Mouse (Mus musculus) embryonic fibroblast, embryonic 13.5 days (primary cell): ENCODE results near the gene Chd9. TPM values are rescaled to one million over a fixed set of nuclear protein-coding genes. Genes with fewer than 3 reads are reported as not detected.

Experiments used
- H3K27ac ChIP-seq: 2 replicates; pipeline ENCODE4 v1.5.1; 2012; ENCODE audit warnings: low read length, control low read depth, inconsistent platforms; ENCODE audit not compliant: insufficient read depth
- H3K4me1 ChIP-seq: 2 replicates; pipeline ENCODE4 v1.6.1; 2011; ENCODE audit warnings: low read length; ENCODE audit not compliant: control insufficient read depth, insufficient read depth
- H3K4me3 ChIP-seq: 2 replicates; pipeline ENCODE4 v1.5.1; 2011; ENCODE audit warnings: mild to moderate bottlenecking, control low read depth, low read length; ENCODE audit not compliant: insufficient read depth
- CTCF ChIP-seq: IDR thresholded peaks from 2 replicates; pipeline ENCODE4 v1.5.1; 2011; ENCODE audit warnings: mild to moderate bottlenecking, control low read depth, low read length, moderate library complexity, borderline replicate concordance; ENCODE audit not compliant: insufficient read depth
- POLR2A ChIP-seq: IDR thresholded peaks from 2 replicates; pipeline ENCODE4 v1.6.1; 2011; ENCODE audit warnings: low read depth, mild to moderate bottlenecking, control low read depth, low read length, moderate library complexity
- polyA plus RNA-seq: library from polyadenylated mRNA; stranded (reverse); fragments of >200 nt; gene quantifications from 2 replicates; pipeline ENCODE4 v1.2.4, GENCODE M21; 2011; ENCODE audit warnings: low read depth; ENCODE audit not compliant: missing spikeins, insufficient read length

The Chd9 gene
- polyA plus RNA-seq, 1 experiment = 83.6 TPM

GRCm38 (mm10) chr8:91070275-91070859 lies 242.2 kb downstream of the Chd9 start:
- Histone ChIP-seq H3K4me1 (0 out of 2 replicates have a peak, but pooled peaks cover 2% of the 10 kb centered on the region), H3K4me3 (peak overlapping the region; percentile 76), H3K27ac (no peak overlapping the region)
- TF ChIP-seq POLR2A (peak; percentile 25; the same call in 1 of the 2 replicates), CTCF (no peak)

GRCm38 (mm10) chr8:91077077-91077867 lies 249.1 kb downstream of the Chd9 start:
- Histone ChIP-seq H3K4me1 (no peaks in the 10 kb centered on the region), H3K27ac (no peak overlapping the region), H3K4me3 (no peak overlapping the region)
- TF ChIP-seq CTCF (no peak), POLR2A (no peak)

- no peak overlapping the region for H3K27ac ChIP-seq
- TF ChIP-seq POLR2A = no peak
- no peak for TF ChIP-seq CTCF
- no peaks in the 10 kb centered on the region for H3K4me1 ChIP-seq
- no peak overlapping the region for H3K4me3 ChIP-seq
Observed at GRCm38 (mm10) chr8:91079678-91080077, 251.5 kb downstream of the Chd9 start.

- no peak overlapping the region for H3K27ac ChIP-seq
- H3K4me1 ChIP-seq = no peaks in the 10 kb centered on the region
- TF ChIP-seq CTCF (no peak), POLR2A (no peak)
- H3K4me3 ChIP-seq = no peak overlapping the region
Observed at GRCm38 (mm10) chr8:91081911-91082310, 253.8 kb downstream of the Chd9 start.

GRCm38 (mm10) chr8:91082428-91082827 lies 254.3 kb downstream of the Chd9 start:
- Histone ChIP-seq H3K27ac (no peak overlapping the region), H3K4me3 (no peak overlapping the region), H3K4me1 (no peaks in the 10 kb centered on the region)
- TF ChIP-seq CTCF (no peak), POLR2A (no peak)

- H3K27ac ChIP-seq = no peak overlapping the region
- no peaks in the 10 kb centered on the region for H3K4me1 ChIP-seq
- no peak for TF ChIP-seq POLR2A
- no peak for TF ChIP-seq CTCF
- no peak overlapping the region for H3K4me3 ChIP-seq
Observed at GRCm38 (mm10) chr8:91088452-91088851, 260.3 kb downstream of the Chd9 start.

GRCm38 (mm10) chr8:91089601-91090000 lies 261.4 kb downstream of the Chd9 start:
- no peak overlapping the region for H3K27ac ChIP-seq
- H3K4me3 ChIP-seq = no peak overlapping the region
- TF ChIP-seq CTCF (no peak), POLR2A (no peak)
- H3K4me1 ChIP-seq = no peaks in the 10 kb centered on the region

GRCm38 (mm10) chr8:91094135-91094534 lies 266.0 kb downstream of the Chd9 start:
- H3K27ac ChIP-seq = no peak overlapping the region
- H3K4me3 ChIP-seq = no peak overlapping the region
- TF ChIP-seq CTCF = no peak
- no peak for TF ChIP-seq POLR2A
- H3K4me1 ChIP-seq = no peaks in the 10 kb centered on the region

- Histone ChIP-seq H3K4me1 (no peaks in the 10 kb centered on the region), H3K27ac (no peak overlapping the region), H3K4me3 (no peak overlapping the region)
- no peak for TF ChIP-seq POLR2A
- TF ChIP-seq CTCF = no peak
Observed at GRCm38 (mm10) chr8:91098106-91098505, 270.0 kb downstream of the Chd9 start.

Other genes with a start within 250 kb of the Chd9 start
- not detected in 2 replicates for gene Gm19935, start 11.0 kb upstream of the Chd9 start, polyA plus RNA-seq
- 23.2 and 24.7 TPM in 2 replicates for gene Rbl2, start 241.7 kb downstream of the Chd9 start, polyA plus RNA-seq